Mouse (Mus musculus): Measurements from ENCODE around the gene Kdm6b. TPM values are rescaled to one million over a fixed set of nuclear protein-coding genes. Genes with fewer than 3 reads are reported as not detected.

Kdm6b gene
- polyA plus RNA-seq, 1 experiment, result 10.5 TPM

- Histone ChIP-seq H3K4me3 (ENCODE audit: insufficient read depth, low read depth, low read length) (no peak overlapping the region), H3K27ac (ENCODE audit: insufficient read depth, low read depth, low read length) (no peak overlapping the region), H3K36me3 (ENCODE audit: control insufficient read depth, insufficient read depth, low read length) (no peaks in the 10 kb centered on the region), H3K4me1 (ENCODE audit: control insufficient read depth, insufficient read depth, low read length) (peaks cover 2% of the 10 kb centered on the region; the same call in 1 of the 2 replicates), H3K27me3 (replicated peaks; ENCODE audit: control insufficient read depth, insufficient read depth, low read length) (no peaks in the 10 kb centered on the region)
- 93% methylated on average over 16 of the region's 16 CpGs for WGBS
- DNase-seq, result no peak
- TF ChIP-seq POLR2A (IDR thresholded peaks at IDR 0.05; ENCODE audit: low read depth, low read length) (no peak), CTCF (conservative IDR thresholded peaks at IDR 0.05; ENCODE audit: insufficient read depth, insufficient read length, low read depth, low read length) (no peak)
These were observed 40.1 kb downstream of the Kdm6b start for GRCm38 (mm10) chr11:69373223-69373965.

GRCm38 (mm10) chr11:69372780-69373170 lies 40.7 kb downstream of the Kdm6b start:
- 63% methylated on average over 3 of the region's 3 CpGs for WGBS
- DNase-seq, result no peak
- peaks cover 5% of the 10 kb centered on the region; the same call in 1 of the 2 replicates for H3K4me1 ChIP-seq (ENCODE audit: control insufficient read depth, insufficient read depth, low read length)
- H3K36me3 ChIP-seq (ENCODE audit: control insufficient read depth, insufficient read depth, low read length), result no peaks in the 10 kb centered on the region
- H3K27ac ChIP-seq (ENCODE audit: insufficient read depth, low read depth, low read length), result no peak overlapping the region
- H3K4me3 ChIP-seq (ENCODE audit: insufficient read depth, low read depth, low read length), result no peak overlapping the region
- TF ChIP-seq POLR2A (IDR thresholded peaks at IDR 0.05; ENCODE audit: low read depth, low read length) (no peak), CTCF (conservative IDR thresholded peaks at IDR 0.05; ENCODE audit: insufficient read depth, insufficient read length, low read depth, low read length) (no peak)
- no peaks in the 10 kb centered on the region for H3K27me3 ChIP-seq (replicated peaks; ENCODE audit: control insufficient read depth, insufficient read depth, low read length)

GRCm38 (mm10) chr11:69372056-69372779 lies 41.3 kb downstream of the Kdm6b start:
- Histone ChIP-seq H3K27ac (ENCODE audit: insufficient read depth, low read depth, low read length) (no peak overlapping the region), H3K4me1 (ENCODE audit: control insufficient read depth, insufficient read depth, low read length) (peaks cover 3% of the 10 kb centered on the region; the same call in 1 of the 2 replicates), H3K27me3 (replicated peaks; ENCODE audit: control insufficient read depth, insufficient read depth, low read length) (no peaks in the 10 kb centered on the region), H3K36me3 (ENCODE audit: control insufficient read depth, insufficient read depth, low read length) (no peaks in the 10 kb centered on the region), H3K4me3 (ENCODE audit: insufficient read depth, low read depth, low read length) (no peak overlapping the region)
- DNase-seq, result peak; percentile 58
- 42% methylated on average over 12 of the region's 12 CpGs for WGBS
- TF ChIP-seq CTCF (conservative IDR thresholded peaks at IDR 0.05; ENCODE audit: insufficient read depth, insufficient read length, low read depth, low read length) (no peak), POLR2A (IDR thresholded peaks at IDR 0.05; ENCODE audit: low read depth, low read length) (no peak)

- Histone ChIP-seq H3K4me1 (ENCODE audit: control insufficient read depth, insufficient read depth, low read length) (peaks cover 3% of the 10 kb centered on the region; the same call in 1 of the 2 replicates), H3K4me3 (ENCODE audit: insufficient read depth, low read depth, low read length) (no peak overlapping the region), H3K27ac (ENCODE audit: insufficient read depth, low read depth, low read length) (no peak overlapping the region), H3K27me3 (replicated peaks; ENCODE audit: control insufficient read depth, insufficient read depth, low read length) (no peaks in the 10 kb centered on the region), H3K36me3 (ENCODE audit: control insufficient read depth, insufficient read depth, low read length) (no peaks in the 10 kb centered on the region)
- DNase-seq, result no peak
- TF ChIP-seq CTCF (conservative IDR thresholded peaks at IDR 0.05; ENCODE audit: insufficient read depth, insufficient read length, low read depth, low read length) (no peak), POLR2A (IDR thresholded peaks at IDR 0.05; ENCODE audit: low read depth, low read length) (no peak)
- WGBS, result 66% methylated on average over 12 of the region's 12 CpGs
These were observed 41.9 kb downstream of the Kdm6b start for GRCm38 (mm10) chr11:69371601-69372000.

- peaks cover 8% of the 10 kb centered on the region for H3K4me1 ChIP-seq (ENCODE audit: control insufficient read depth, insufficient read depth, low read length)
- WGBS, result 36% methylated on average over 9 of the region's 9 CpGs
- H3K27me3 ChIP-seq (replicated peaks; ENCODE audit: control insufficient read depth, insufficient read depth, low read length), result no peaks in the 10 kb centered on the region
- peak overlapping the region; percentile 57; the same call in 1 of the 2 replicates for H3K27ac ChIP-seq (ENCODE audit: insufficient read depth, low read depth, low read length)
- no peak for DNase-seq
- TF ChIP-seq CTCF (conservative IDR thresholded peaks at IDR 0.05; ENCODE audit: insufficient read depth, insufficient read length, low read depth, low read length) (no peak), POLR2A (IDR thresholded peaks at IDR 0.05; ENCODE audit: low read depth, low read length) (no peak)
- H3K4me3 ChIP-seq (ENCODE audit: insufficient read depth, low read depth, low read length), result no peak overlapping the region
- no peaks in the 10 kb centered on the region for H3K36me3 ChIP-seq (ENCODE audit: control insufficient read depth, insufficient read depth, low read length)
These were observed 42.7 kb downstream of the Kdm6b start for GRCm38 (mm10) chr11:69370817-69371215.

GRCm38 (mm10) chr11:69369990-69370816 lies 43.3 kb downstream of the Kdm6b start:
- TF ChIP-seq CTCF (conservative IDR thresholded peaks at IDR 0.05; ENCODE audit: insufficient read depth, insufficient read length, low read depth, low read length) (no peak), POLR2A (IDR thresholded peaks at IDR 0.05; ENCODE audit: low read depth, low read length) (no peak)
- H3K4me3 ChIP-seq (ENCODE audit: insufficient read depth, low read depth, low read length), result no peak overlapping the region
- H3K36me3 ChIP-seq (ENCODE audit: control insufficient read depth, insufficient read depth, low read length), result no peaks in the 10 kb centered on the region
- peak; percentile 34 for DNase-seq
- WGBS, result 42% methylated on average over 2 of the region's 2 CpGs
- H3K27me3 ChIP-seq (replicated peaks; ENCODE audit: control insufficient read depth, insufficient read depth, low read length), result no peaks in the 10 kb centered on the region
- H3K4me1 ChIP-seq (ENCODE audit: control insufficient read depth, insufficient read depth, low read length), result peaks cover 14% of the 10 kb centered on the region
- peak overlapping the region; percentile 57; the same call in 1 of the 2 replicates for H3K27ac ChIP-seq (ENCODE audit: insufficient read depth, low read depth, low read length)
